Mouse (Mus musculus) liver, adult 2 months (tissue): ENCODE measurements at regions not wholly inside any gene's neighbourhood (a gene's known extent, or its start where the extent isn't known, plus 50 kb on each side); places are given as distances from the start of the nearest gene placed in this dataset.

Experiments used
- DNase-seq: peaks from one replicate; pipeline ENCODE4 v3.0.0-alpha.2; 2011; ENCODE audit warnings: low read depth, low spot score; ENCODE audit errors: extremely low read depth
- H3K27ac ChIP-seq: fragments of 200-500 bp; replicated peaks from 2 replicates; pipeline ENCODE4 v1.5.1; 2012; ENCODE audit warnings: low read depth, mild to moderate bottlenecking, control low read depth, inconsistent platforms, low read length; ENCODE audit not compliant: insufficient read depth
- H3K27me3 ChIP-seq: fragments of 200-500 bp; 2 replicates; pipeline ENCODE4 v1.6.1; 2012; ENCODE audit warnings: mild to moderate bottlenecking, moderate library complexity, low read length, inconsistent platforms; ENCODE audit not compliant: control insufficient read depth, insufficient read depth
- H3K36me3 ChIP-seq: fragments of 200-500 bp; 2 replicates; pipeline ENCODE4 v1.6.1; 2012; ENCODE audit warnings: low read length, inconsistent platforms; ENCODE audit not compliant: control insufficient read depth, insufficient read depth
- H3K4me1 ChIP-seq: fragments of 200-500 bp; 2 replicates; pipeline ENCODE4 v1.6.1; 2011; ENCODE audit warnings: low read length; ENCODE audit not compliant: control insufficient read depth, insufficient read depth
- H3K4me3 ChIP-seq: fragments of 200-500 bp; 2 replicates; pipeline ENCODE4 v1.5.1; 2011; ENCODE audit warnings: low read depth, mild to moderate bottlenecking, control low read depth, low read length, moderate library complexity; ENCODE audit not compliant: insufficient read depth
- H3K79me2 ChIP-seq: fragments of 200-500 bp; 2 replicates; pipeline ENCODE4 v1.6.1; 2012; ENCODE audit warnings: inconsistent platforms, mild to moderate bottlenecking, low read length, moderate library complexity; ENCODE audit not compliant: control insufficient read depth, insufficient read depth
- H3K9ac ChIP-seq: fragments of 200-500 bp; 2 replicates; pipeline ENCODE4 v1.6.1; 2012; ENCODE audit warnings: low read depth, mild to moderate bottlenecking, control low read depth, inconsistent platforms, low read length
- CTCF ChIP-seq: fragments of 200-500 bp; IDR thresholded peaks from 2 replicates; pipeline ENCODE4 v1.5.1; 2011; ENCODE audit warnings: low read depth, low read length, control low read depth
- POLR2A ChIP-seq: fragments of 200-500 bp; IDR thresholded peaks from 2 replicates; pipeline ENCODE4 v1.6.1; 2011; ENCODE audit warnings: low read length, control low read depth; ENCODE audit not compliant: insufficient read depth; ENCODE audit errors: extremely low read depth
- WGBS: fragments of 180-500 bp; shearing (Covaris S2); methylation state at CpG from one replicate; pipeline ENCODE4 v1.1.7; 2018; 5-methylcytosine and 5-hydroxymethylcytosine counted together

GRCm38 (mm10) chr10:126697086-126697485 is 204.1 kb downstream of the Atp23 start:
- no peaks in the 10 kb centered on the region for H3K36me3 ChIP-seq
- WGBS: 85% methylated on average over 10 of the region's 10 CpGs
- no peaks in the 10 kb centered on the region for H3K4me1 ChIP-seq
- H3K27ac ChIP-seq: no peak overlapping the region
- H3K9ac ChIP-seq: no peak overlapping the region
- no peaks in the 10 kb centered on the region for H3K27me3 ChIP-seq
- DNase-seq: no peak
- TF ChIP-seq POLR2A (no peak), CTCF (no peak)
- H3K4me3 ChIP-seq: no peak overlapping the region
- H3K79me2 ChIP-seq: no peaks in the 10 kb centered on the region

DNA sequence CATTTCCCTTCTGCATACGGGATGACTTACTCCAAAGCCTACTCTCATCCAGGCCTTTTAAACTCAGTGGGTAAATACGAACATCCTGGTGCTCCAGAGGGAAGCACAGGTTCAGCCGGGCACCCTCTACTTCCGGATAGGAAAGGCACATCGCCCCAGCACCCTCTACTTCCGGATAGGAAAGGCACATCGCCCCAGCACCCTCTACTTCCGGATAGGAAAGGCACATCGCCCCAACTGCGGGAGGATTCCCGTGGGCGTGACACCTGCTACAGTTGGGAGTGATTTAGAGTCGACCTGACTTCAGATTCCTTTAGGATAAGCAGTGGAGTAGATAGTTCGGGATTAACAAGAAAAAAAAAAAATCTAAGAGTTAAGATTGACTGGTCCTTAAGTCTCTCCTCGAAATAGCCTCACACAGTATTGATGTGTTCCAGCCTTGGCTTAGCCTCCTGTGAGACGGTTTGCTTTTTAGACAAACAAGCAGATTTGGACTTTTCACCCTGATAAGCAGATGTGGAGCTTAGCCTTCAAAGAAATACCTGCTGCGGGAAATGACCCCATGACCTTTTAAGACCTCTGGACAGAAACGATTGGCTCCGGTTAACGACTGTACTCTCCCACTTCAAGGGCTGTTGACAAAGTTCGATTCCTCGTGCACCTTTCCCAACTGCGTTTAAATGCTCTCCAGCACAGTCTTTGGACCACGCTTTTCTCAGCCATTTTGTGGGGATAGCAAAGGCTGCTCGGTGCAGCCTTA is 210.1 kb downstream of the Atp23 start:
- no peak for TF ChIP-seq CTCF
- no peak for TF ChIP-seq POLR2A
- no peaks in the 10 kb centered on the region for H3K27me3 ChIP-seq
- no peak overlapping the region for H3K4me3 ChIP-seq
- no peak overlapping the region for H3K27ac ChIP-seq
- H3K4me1 ChIP-seq: no peaks in the 10 kb centered on the region; the same call in 1 of the 2 replicates
- no peaks in the 10 kb centered on the region for H3K79me2 ChIP-seq
- 26% methylated on average over 25 of the region's 25 CpGs for WGBS
- peak; percentile 87 for DNase-seq
- H3K36me3 ChIP-seq: no peaks in the 10 kb centered on the region
- H3K9ac ChIP-seq: no peak overlapping the region

DNA sequence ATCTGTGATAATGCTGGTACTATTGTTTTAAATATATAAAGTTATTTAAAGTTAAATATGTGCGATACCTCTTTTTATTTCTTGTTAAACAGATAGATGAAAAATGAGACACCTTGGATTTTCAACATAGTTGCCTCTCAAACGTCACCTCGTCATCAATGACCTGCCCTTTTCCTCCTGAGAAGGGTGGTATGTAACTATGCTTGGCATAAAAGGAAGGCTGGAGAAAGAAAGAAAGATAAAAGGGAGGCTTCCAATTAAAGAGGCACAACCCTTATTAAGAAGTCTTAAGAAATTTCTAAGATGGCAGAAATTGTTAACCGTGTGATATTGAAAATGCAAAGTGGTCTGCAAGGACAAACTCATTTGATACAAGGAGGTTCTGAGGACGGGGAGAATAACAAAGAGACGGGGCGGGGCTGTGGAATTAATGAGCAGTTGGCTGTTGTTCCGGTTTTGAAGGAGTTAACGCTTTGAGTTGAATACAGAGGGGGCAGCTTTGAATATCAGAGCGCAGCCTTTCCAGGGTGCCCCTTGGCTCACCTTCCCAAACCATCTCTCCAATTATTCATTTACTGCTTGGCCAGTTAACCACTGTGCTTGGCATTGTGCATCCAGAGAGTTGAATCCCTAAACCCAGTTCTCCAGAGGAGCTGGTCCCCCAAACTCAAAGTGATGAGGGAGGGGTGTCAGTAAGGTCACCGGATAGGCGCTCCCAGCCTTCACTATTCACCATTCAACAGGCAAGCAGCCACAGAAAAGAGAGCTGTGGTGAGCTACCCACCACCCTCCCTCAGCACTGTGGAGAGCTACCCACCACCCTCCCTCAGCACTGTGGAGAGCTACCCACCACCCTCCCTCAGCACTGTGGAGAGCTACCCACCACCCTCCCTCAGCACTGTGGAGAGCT is 220.6 kb downstream of the Atp23 start:
- no peak overlapping the region for H3K9ac ChIP-seq
- no peaks in the 10 kb centered on the region for H3K36me3 ChIP-seq
- H3K4me3 ChIP-seq: no peak overlapping the region
- WGBS: 35% methylated on average over 12 of the region's 12 CpGs
- no peaks in the 10 kb centered on the region for H3K4me1 ChIP-seq
- no peaks in the 10 kb centered on the region for H3K27me3 ChIP-seq
- no peaks in the 10 kb centered on the region for H3K79me2 ChIP-seq
- TF ChIP-seq CTCF: no peak
- TF ChIP-seq POLR2A: no peak
- no peak overlapping the region for H3K27ac ChIP-seq
- DNase-seq: no peak

- Histone ChIP-seq H3K27me3 (no peaks in the 10 kb centered on the region), H3K36me3 (no peaks in the 10 kb centered on the region), H3K9ac (no peak overlapping the region), H3K4me3 (no peak overlapping the region), H3K79me2 (no peaks in the 10 kb centered on the region), H3K4me1 (no peaks in the 10 kb centered on the region), H3K27ac (no peak overlapping the region)
- TF ChIP-seq POLR2A: no peak
- TF ChIP-seq CTCF: peak; percentile 52
- WGBS: 40% methylated on average over 25 of the region's 25 CpGs
- no peak for DNase-seq
Observed at GRCm38 (mm10) chr10:126679224-126680120, 221.7 kb downstream of the Atp23 start.

- 64% methylated on average over 5 of the region's 5 CpGs for WGBS
- no peak overlapping the region for H3K9ac ChIP-seq
- no peaks in the 10 kb centered on the region for H3K4me1 ChIP-seq
Observed at GRCm38 (mm10) chr10:126673437-126673836, 227.7 kb downstream of the Atp23 start.

More at GRCm38 (mm10) chr10:126673437-126673836, 227.7 kb downstream of the Atp23 start:
- H3K27ac ChIP-seq: no peak overlapping the region
- DNase-seq: no peak
- TF ChIP-seq POLR2A (no peak), CTCF (no peak)
- H3K4me3 ChIP-seq: no peak overlapping the region
- H3K27me3 ChIP-seq: no peaks in the 10 kb centered on the region
- H3K79me2 ChIP-seq: no peaks in the 10 kb centered on the region
- H3K36me3 ChIP-seq: no peaks in the 10 kb centered on the region
